Mouse (Mus musculus): ENCODE measurements around the gene Pnrc2. TPM values are rescaled to one million over a fixed set of nuclear protein-coding genes. Genes with fewer than 3 reads are reported as not detected.

Gene Pnrc2
- polyA plus RNA-seq, 1 experiment, result 6.2 TPM

DNA sequence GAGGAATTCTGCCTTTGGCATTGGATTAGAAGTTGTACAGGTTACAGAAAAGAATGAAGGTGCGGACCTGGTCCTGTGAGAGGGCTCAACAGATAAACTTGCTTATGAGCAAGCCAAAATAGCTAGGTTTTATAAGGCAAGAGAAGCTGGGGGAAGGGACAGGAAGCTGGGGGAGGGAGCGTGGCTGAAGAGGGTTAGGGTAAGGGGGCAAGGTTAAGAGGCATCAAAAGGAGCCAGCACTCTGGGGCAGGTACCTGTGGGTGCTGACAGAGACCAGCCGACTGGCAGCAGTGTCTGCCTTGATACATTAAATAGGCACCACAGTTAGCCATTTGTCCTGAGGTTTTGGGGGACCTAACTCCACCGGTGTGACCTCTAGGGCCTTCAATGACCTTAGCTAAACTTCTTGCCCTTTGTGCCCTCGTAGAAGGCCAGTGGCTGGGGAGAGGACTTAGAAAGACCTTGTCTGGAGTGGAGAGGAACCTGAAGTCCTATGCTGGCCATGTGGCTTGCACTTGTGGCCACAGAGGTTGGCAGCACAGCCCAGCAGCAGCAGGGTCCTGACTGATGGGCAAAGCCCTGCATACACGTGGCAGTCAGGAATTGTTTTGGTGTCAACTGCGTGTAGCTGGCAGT, 10.3 kb upstream of the Pnrc2 start:
- TF ChIP-seq FLI1 (IDR thresholded peaks at IDR 0.05; ENCODE audit: low read length) (no peak), GATA1 (IDR thresholded peaks at IDR 0.05; ENCODE audit: borderline replicate concordance, low read length) (no peak)
- H3K4me3 ChIP-seq (replicated peaks), result peak overlapping the region; percentile 54
- no peaks in the 10 kb centered on the region for H3K36me3 ChIP-seq (replicated peaks; ENCODE audit: low read length)
- H3K27me3 ChIP-seq (replicated peaks), result peaks cover 9% of the 10 kb centered on the region
- no peaks in the 10 kb centered on the region for H3K9me3 ChIP-seq
- peaks cover 44% of the 10 kb centered on the region for H3K4me1 ChIP-seq

DNA sequence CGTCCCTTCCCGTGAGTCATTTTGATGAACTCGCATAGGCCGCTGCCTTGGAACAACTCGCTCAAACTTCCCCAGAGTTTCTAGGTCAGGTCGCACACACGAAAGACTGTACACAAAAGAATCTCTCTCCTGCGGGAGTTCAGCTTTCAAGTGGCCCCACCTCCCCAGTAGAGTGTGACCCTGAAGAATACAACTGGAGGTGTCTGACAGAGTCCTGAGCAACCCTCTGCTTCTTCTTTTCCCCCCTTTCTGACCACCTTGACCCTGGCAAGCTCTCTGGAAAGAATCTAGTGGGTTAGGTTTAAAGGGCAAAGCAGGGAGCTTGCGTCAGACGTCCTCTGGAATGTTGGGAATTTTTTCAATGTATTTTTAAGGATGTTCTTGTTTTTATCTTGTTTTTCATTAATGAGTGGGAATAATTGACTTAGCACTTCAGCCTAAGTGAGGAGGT, 9.8 kb upstream of the Pnrc2 start:
- no peak for TF ChIP-seq GATA1 (IDR thresholded peaks at IDR 0.05; ENCODE audit: borderline replicate concordance, low read length)
- no peak for TF ChIP-seq FLI1 (IDR thresholded peaks at IDR 0.05; ENCODE audit: low read length)
- no peaks in the 10 kb centered on the region for H3K36me3 ChIP-seq (replicated peaks; ENCODE audit: low read length)
- no peaks in the 10 kb centered on the region for H3K9me3 ChIP-seq
- H3K27me3 ChIP-seq (replicated peaks), result peaks cover 9% of the 10 kb centered on the region
- H3K4me1 ChIP-seq, result peaks cover 38% of the 10 kb centered on the region
- H3K4me3 ChIP-seq (replicated peaks), result no peak overlapping the region

DNA sequence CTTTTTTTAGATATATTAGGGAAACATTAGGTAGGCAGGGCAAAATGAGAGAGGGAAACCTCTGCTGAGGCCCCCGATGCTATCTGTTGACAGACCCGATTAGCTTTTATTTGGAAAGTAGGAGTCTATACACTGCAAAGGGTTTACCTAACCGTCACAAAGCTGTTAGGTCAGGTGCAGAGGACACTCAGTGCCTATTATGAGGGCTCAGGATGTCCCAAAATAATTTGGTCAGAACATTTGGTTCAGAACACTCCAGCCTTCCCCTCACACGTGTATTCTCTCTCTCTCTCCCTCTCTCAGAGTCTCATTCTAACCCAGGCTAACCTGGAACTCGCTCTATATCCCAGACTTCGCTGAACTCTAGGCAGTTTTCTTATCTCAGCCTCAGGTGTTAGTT, 8.4 kb upstream of the Pnrc2 start:
- H3K9me3 ChIP-seq, result no peaks in the 10 kb centered on the region
- H3K27me3 ChIP-seq (replicated peaks), result peaks cover 9% of the 10 kb centered on the region
- H3K4me3 ChIP-seq (replicated peaks), result no peak overlapping the region
- TF ChIP-seq FLI1 (IDR thresholded peaks at IDR 0.05; ENCODE audit: low read length), result no peak
- H3K4me1 ChIP-seq, result peaks cover 39% of the 10 kb centered on the region
- no peaks in the 10 kb centered on the region for H3K36me3 ChIP-seq (replicated peaks; ENCODE audit: low read length)

DNA sequence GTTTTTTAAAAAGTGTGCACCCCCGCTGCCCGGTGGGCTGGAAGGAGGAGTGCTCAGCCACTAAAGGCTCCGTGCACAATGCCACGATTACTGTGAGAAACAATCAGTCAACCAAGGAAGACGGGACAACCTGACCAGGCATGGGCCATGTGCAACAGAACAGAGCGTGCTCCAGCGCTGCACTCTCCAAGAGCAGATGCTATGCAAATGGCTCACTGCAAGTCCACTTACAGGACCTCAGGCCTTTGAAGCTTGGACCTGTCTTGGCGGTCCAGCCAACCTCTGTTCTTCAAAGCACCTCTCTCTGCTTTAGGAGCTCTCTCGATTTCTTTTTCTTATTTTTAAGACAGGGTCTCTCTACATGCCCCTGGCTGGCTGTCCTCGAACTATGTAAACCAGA, 6.9 kb upstream of the Pnrc2 start:
- H3K36me3 ChIP-seq (replicated peaks; ENCODE audit: low read length), result no peaks in the 10 kb centered on the region
- H3K4me1 ChIP-seq, result peaks cover 42% of the 10 kb centered on the region
- H3K27me3 ChIP-seq (replicated peaks), result peaks cover 9% of the 10 kb centered on the region
- no peak for TF ChIP-seq GATA1 (IDR thresholded peaks at IDR 0.05; ENCODE audit: borderline replicate concordance, low read length)
- no peak for TF ChIP-seq FLI1 (IDR thresholded peaks at IDR 0.05; ENCODE audit: low read length)
- H3K9me3 ChIP-seq, result no peaks in the 10 kb centered on the region
- H3K4me3 ChIP-seq (replicated peaks), result no peak overlapping the region

DNA sequence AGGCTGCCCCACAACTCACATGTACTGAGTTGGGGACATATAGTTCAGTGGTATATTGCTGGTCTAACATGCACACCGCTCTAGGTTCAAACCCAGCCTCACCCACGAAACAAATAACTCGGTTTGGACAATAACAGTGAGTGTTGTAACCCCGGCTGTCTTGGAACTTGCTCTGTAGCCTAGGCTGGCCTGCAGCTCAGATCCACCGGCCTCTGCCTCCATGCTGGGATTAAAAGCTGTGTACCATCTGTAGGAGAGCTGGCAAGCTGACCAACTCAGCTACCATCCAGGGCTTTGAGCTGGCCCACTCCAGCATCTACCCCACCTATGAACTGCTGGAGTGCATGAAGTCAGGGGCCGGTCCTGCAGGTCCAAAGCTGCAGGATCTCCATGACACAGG, 6.4 kb upstream of the Pnrc2 start:
- Histone ChIP-seq H3K4me3 (replicated peaks) (no peak overlapping the region), H3K9me3 (no peaks in the 10 kb centered on the region), H3K27me3 (replicated peaks) (peaks cover 9% of the 10 kb centered on the region), H3K4me1 (peaks cover 42% of the 10 kb centered on the region), H3K36me3 (replicated peaks; ENCODE audit: low read length) (no peaks in the 10 kb centered on the region)
- TF ChIP-seq GATA1 (IDR thresholded peaks at IDR 0.05; ENCODE audit: borderline replicate concordance, low read length), result no peak
- no peak for TF ChIP-seq FLI1 (IDR thresholded peaks at IDR 0.05; ENCODE audit: low read length)

DNA sequence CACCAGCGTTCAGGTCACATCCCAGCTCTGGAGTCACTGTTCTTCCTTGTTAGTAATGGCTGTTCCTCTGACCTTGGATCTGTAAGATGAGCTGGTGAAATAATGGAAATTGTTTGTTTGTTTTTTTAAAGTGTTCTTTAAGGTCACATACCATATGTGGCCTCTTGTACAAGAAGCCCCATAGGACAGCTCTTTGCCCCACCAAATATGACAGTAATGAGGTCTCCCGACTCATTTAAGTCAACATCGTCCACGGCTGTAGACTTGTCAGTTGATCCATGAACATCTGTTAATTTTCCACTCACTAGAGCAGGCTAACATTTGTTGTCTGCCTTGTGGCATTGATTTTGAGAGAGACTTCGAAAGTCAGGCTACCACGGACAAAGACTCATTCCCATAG, 5.4 kb upstream of the Pnrc2 start:
- H3K4me1 ChIP-seq, result peaks cover 44% of the 10 kb centered on the region
- H3K9me3 ChIP-seq, result no peaks in the 10 kb centered on the region
- H3K4me3 ChIP-seq (replicated peaks), result no peak overlapping the region
- TF ChIP-seq FLI1 (IDR thresholded peaks at IDR 0.05; ENCODE audit: low read length) (no peak), GATA1 (IDR thresholded peaks at IDR 0.05; ENCODE audit: borderline replicate concordance, low read length) (no peak)
- no peaks in the 10 kb centered on the region for H3K36me3 ChIP-seq (replicated peaks; ENCODE audit: low read length)
- H3K27me3 ChIP-seq (replicated peaks), result peaks cover 9% of the 10 kb centered on the region

DNA sequence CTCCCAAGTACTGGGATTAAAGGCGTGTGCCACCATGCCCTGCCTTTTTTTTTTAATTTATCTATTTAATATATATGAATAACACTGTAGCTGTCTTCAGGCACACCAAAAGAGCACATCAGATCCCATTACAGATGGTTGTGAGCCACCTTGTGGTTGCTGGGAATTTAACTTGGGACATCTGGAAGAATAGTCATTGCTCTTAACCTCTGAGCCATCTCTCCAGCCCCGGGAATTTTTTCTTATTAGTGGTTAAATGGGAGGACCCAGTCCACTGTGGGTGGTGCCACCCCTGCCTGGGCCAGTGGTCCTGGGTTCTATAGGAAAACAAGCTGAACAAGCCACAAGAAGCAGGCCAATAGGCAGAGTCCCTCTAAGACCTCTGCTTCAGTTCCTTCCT, 4.1 kb upstream of the Pnrc2 start:
- TF ChIP-seq FLI1 (IDR thresholded peaks at IDR 0.05; ENCODE audit: low read length) (no peak), GATA1 (IDR thresholded peaks at IDR 0.05; ENCODE audit: borderline replicate concordance, low read length) (no peak)
- Histone ChIP-seq H3K36me3 (replicated peaks; ENCODE audit: low read length) (peaks cover 2% of the 10 kb centered on the region), H3K27me3 (replicated peaks) (peaks cover 9% of the 10 kb centered on the region), H3K9me3 (no peaks in the 10 kb centered on the region), H3K4me1 (peaks cover 36% of the 10 kb centered on the region), H3K4me3 (replicated peaks) (no peak overlapping the region)

DNA sequence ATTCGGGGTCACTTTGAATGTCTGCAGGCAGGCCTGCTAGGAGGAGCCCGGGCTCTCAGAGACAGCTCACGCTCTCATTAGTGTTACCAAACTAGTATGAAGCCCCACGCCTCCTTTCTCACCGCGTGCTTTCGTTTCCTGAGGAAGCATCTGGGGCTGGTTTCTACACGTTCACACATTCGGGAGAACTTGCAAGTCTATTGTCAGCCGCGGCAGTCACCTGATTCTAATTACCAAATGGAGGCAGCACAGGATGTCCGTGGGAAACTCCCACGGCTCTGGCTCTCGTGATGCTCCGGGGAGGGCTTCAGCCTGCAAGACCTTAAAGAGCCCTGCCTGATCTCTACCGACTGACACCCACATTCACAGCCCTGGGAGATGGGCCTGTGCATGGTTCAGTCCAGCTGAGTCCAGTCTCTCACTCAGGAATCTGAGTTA, 3.0 kb upstream of the Pnrc2 start:
- TF ChIP-seq GATA1 (IDR thresholded peaks at IDR 0.05; ENCODE audit: borderline replicate concordance, low read length) (no peak), FLI1 (IDR thresholded peaks at IDR 0.05; ENCODE audit: low read length) (no peak)
- no peaks in the 10 kb centered on the region for H3K9me3 ChIP-seq

DNA sequence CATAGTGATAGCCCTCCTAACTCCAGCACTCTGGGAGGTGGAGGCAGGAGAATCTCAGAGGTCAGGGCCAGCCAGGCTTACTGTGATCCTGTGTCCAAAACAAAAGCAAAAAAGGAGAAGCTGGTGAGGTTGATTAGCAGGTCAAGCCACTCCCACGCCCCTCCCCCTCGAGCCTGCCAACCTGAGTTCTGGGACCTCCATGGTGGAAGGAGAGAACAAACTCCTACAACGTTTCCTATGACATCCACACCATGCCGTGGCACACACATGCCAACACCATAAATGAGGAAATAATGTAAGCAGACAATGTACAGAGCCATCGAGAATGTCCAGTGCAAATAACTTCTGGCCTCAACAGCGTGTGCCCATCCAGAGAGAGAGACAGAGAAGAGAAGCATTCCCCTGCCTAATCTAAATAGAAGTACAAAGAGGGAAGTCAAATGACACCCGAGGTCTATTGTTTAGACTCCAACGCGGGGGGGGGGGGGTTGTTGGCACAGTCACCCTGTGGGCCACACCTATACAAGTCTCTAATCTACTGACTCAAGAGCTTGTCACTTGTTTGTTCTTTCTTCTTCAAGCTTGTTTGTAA, 2.4 kb upstream of the Pnrc2 start:
- H3K4me3 ChIP-seq (replicated peaks), result peak overlapping the region; percentile 89
- H3K27me3 ChIP-seq (replicated peaks), result peaks cover 6% of the 10 kb centered on the region
- TF ChIP-seq FLI1 (IDR thresholded peaks at IDR 0.05; ENCODE audit: low read length) (no peak), GATA1 (IDR thresholded peaks at IDR 0.05; ENCODE audit: borderline replicate concordance, low read length) (no peak)
- peaks cover 47% of the 10 kb centered on the region for H3K4me1 ChIP-seq
- H3K9me3 ChIP-seq, result no peaks in the 10 kb centered on the region
- H3K36me3 ChIP-seq (replicated peaks; ENCODE audit: low read length), result peaks cover 17% of the 10 kb centered on the region

More for the DNA sequence above, 3.0 kb upstream of the Pnrc2 start:
- H3K4me3 ChIP-seq (replicated peaks), result peak overlapping the region; percentile 89
- peaks cover 43% of the 10 kb centered on the region for H3K4me1 ChIP-seq
- peaks cover 6% of the 10 kb centered on the region for H3K27me3 ChIP-seq (replicated peaks)
- peaks cover 13% of the 10 kb centered on the region for H3K36me3 ChIP-seq (replicated peaks; ENCODE audit: low read length)

DNA sequence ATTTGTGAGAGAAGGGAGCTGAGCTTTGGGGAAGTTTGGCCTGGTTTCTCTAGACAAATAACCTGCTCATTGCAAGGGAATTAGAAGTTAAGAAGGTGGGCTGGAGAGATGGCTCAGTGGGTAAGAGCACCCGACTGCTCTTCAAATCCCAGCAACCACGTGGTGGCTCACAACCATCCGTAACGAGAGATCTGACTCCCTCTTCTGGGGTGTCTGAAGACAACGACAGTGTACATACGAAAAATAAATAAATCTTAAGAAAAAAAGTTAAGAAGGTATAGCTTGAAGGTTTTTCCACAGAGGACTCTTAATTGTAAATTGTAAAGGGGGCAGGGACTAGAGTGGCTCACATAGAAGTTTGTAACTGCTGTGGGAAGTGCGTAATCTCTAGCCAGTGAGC, 1.9 kb upstream of the Pnrc2 start:
- peaks cover 23% of the 10 kb centered on the region for H3K36me3 ChIP-seq (replicated peaks; ENCODE audit: low read length)
- peaks cover 5% of the 10 kb centered on the region for H3K27me3 ChIP-seq (replicated peaks)
- TF ChIP-seq GATA1 (IDR thresholded peaks at IDR 0.05; ENCODE audit: borderline replicate concordance, low read length) (no peak), FLI1 (IDR thresholded peaks at IDR 0.05; ENCODE audit: low read length) (no peak)
- H3K4me1 ChIP-seq, result peaks cover 51% of the 10 kb centered on the region
- no peaks in the 10 kb centered on the region for H3K9me3 ChIP-seq
- peak overlapping the region; percentile 96 for H3K4me3 ChIP-seq (replicated peaks)
